Comparison of ENCODE assay signal across 21 mouse cellular contexts in the genomic region with DNA sequence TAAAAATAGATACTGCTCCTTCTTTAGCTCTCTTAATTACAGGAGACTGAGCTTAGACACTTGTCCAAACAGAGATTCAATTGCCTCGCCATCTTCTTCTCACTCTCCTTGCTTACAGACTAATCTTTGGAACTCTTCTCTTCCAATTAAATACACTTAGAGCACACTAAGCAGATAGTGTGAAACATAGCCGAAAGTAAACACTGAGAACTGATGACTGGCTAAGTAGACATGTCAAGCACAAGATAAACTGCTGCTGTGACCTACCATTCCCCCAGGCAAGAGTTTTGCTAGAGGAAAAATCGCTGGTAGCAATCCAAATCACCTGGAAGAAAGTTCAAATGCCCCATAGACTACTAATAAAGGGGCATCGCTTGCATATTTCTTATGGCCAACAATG.
DNase-seq lines count a peak whose midpoint lies in the region; ATAC-seq and TF ChIP-seq lines count a peak whose summit lies in the region.
"Had no signal": no experiment of that assay in that cellular context is flagged by ENCODE, and none has a peak within 500 bp of the region (broad histone marks: within the 10 kb centered on the region; RNA-seq: fewer than 3 reads in every experiment).

No protein-coding gene starts in this region.

- no peak for ATAC-seq in heart, embryonic 15.5 days (replicated peaks; ENCODE audit: insufficient number of reproducible peaks, insufficient read depth, low FRiP score, low read depth)
- ATAC-seq in kidney, embryonic 15.5 days (replicated peaks; ENCODE audit: low FRiP score), result no peak; the same call in 1 of the 2 replicates
- ATAC-seq: CD4-positive, CD25-positive, alpha-beta regulatory T cell, adult 4 months; forebrain, embryonic 13.5 days; forebrain, postnatal 0 days; intestine, embryonic 16.5 days had no signal

- no peak overlapping the region for H3K4me2 ChIP-seq in heart, embryonic 15.5 days
- no peak overlapping the region for H3K4me2 ChIP-seq in kidney, embryonic 15.5 days
- H3K4me2 ChIP-seq: forebrain, embryonic 13.5 days; hindbrain, embryonic 15.5 days had no signal

- TF ChIP-seq POLR2A in liver, adult 2 months (IDR thresholded peaks at IDR 0.05; ENCODE audit: extremely low read depth, insufficient read depth, low read length), result no peak

- H3K36me3 ChIP-seq in heart, embryonic 15.5 days, result peaks cover 4% of the 10 kb centered on the region; the same call in 1 of the 2 replicates
- H3K36me3 ChIP-seq in kidney, embryonic 15.5 days, result peaks cover 10% of the 10 kb centered on the region; the same call in 1 of the 2 replicates
- H3K36me3 ChIP-seq in liver, adult 2 months (ENCODE audit: control insufficient read depth, insufficient read depth, low read length), result no peaks in the 10 kb centered on the region
- H3K36me3 ChIP-seq: G1E; hindbrain, embryonic 15.5 days had no signal

- H3K79me2 ChIP-seq in liver, adult 2 months (ENCODE audit: control insufficient read depth, insufficient read depth, low read length), result no peaks in the 10 kb centered on the region

- intact Hi-C loops in heart, postnatal 36 days (cut with DNase I), result no loop called here

- WGBS in heart, embryonic 15.5 days, result 25% methylated on average over 4 of the region's 4 CpGs
- WGBS in kidney, embryonic 15.5 days, result 34% methylated on average over 4 of the region's 4 CpGs
- 60% methylated on average over 4 of the region's 4 CpGs for WGBS in liver, adult 2 months

- H3K27me3 ChIP-seq in heart, embryonic 15.5 days, result no peaks in the 10 kb centered on the region
- H3K27me3 ChIP-seq in kidney, embryonic 15.5 days, result no peaks in the 10 kb centered on the region
- H3K27me3 ChIP-seq in liver, adult 2 months (ENCODE audit: control insufficient read depth, insufficient read depth, low read length), result no peaks in the 10 kb centered on the region
- H3K27me3 ChIP-seq: forebrain, embryonic 13.5 days; hindbrain, embryonic 15.5 days had no signal

- peaks cover 12% of the 10 kb centered on the region for H3K4me1 ChIP-seq in heart, embryonic 15.5 days (replicated peaks)
- no peaks in the 10 kb centered on the region for H3K4me1 ChIP-seq in kidney, embryonic 15.5 days
- H3K4me1 ChIP-seq in liver, adult 2 months (ENCODE audit: control insufficient read depth, insufficient read depth, low read length), result no peaks in the 10 kb centered on the region
- H3K4me1 ChIP-seq: embryonic facial prominence, embryonic 10.5 days; forebrain, embryonic 13.5 days; hindbrain, embryonic 15.5 days had no signal

- no peaks in the 10 kb centered on the region for H3K9me3 ChIP-seq in heart, embryonic 15.5 days (replicated peaks)
- H3K9me3 ChIP-seq in kidney, embryonic 15.5 days (replicated peaks), result no peaks in the 10 kb centered on the region
- H3K9me3 ChIP-seq: embryonic facial prominence, embryonic 10.5 days; forebrain, embryonic 13.5 days; G1E; hindbrain, embryonic 15.5 days had no signal

- peak; percentile 16 for DNase-seq in embryo, embryonic 10 days (ENCODE audit: low spot score)
- DNase-seq in embryo, embryonic 11 days, result no peak
- no peak for DNase-seq in heart, postnatal 36 days
- DNase-seq in kidney, adult 9 months, result no peak
- DNase-seq in liver, adult 2 months (ENCODE audit: extremely low read depth, low read depth, low spot score), result peak; percentile 5
- DNase-seq in liver, result no peak
- DNase-seq: adrenal gland, adult 8-10 months; adrenal gland, postnatal 36 days; B cell, adult 2 months; cerebellum, adult 2 months; cerebellum, postnatal 10 days; forebrain, postnatal 0 days; gastrocnemius, postnatal 14 days had no signal

- TF ChIP-seq CTCF in liver, adult 2 months (IDR thresholded peaks at IDR 0.05; ENCODE audit: low read depth, low read length), result no peak

- no peak overlapping the region for H3K9ac ChIP-seq in heart, embryonic 15.5 days
- no peak overlapping the region for H3K9ac ChIP-seq in kidney, embryonic 15.5 days
- H3K9ac ChIP-seq in liver, adult 2 months (ENCODE audit: low read depth, low read length), result no peak overlapping the region
- H3K9ac ChIP-seq: forebrain, embryonic 13.5 days; forebrain, postnatal 0 days; hindbrain, embryonic 15.5 days had no signal

- H3K27ac ChIP-seq in heart, embryonic 15.5 days, result peak overlapping the region; percentile 35
- 0 out of 2 replicates have a peak overlapping the region, but pooled peaks have one; percentile 37 for H3K27ac ChIP-seq in kidney, embryonic 15.5 days
- no peak overlapping the region for H3K27ac ChIP-seq in liver, adult 2 months (replicated peaks; ENCODE audit: insufficient read depth, low read depth, low read length)
- H3K27ac ChIP-seq: embryonic facial prominence, embryonic 10.5 days; forebrain, embryonic 13.5 days; hindbrain, embryonic 15.5 days had no signal

- H3K4me3 ChIP-seq in heart, embryonic 15.5 days, result no peak overlapping the region
- no peak overlapping the region for H3K4me3 ChIP-seq in kidney, embryonic 15.5 days (replicated peaks)
- H3K4me3 ChIP-seq in liver, adult 2 months (ENCODE audit: insufficient read depth, low read depth, low read length), result no peak overlapping the region
- H3K4me3 ChIP-seq: embryonic facial prominence, embryonic 10.5 days; forebrain, embryonic 13.5 days; hindbrain, embryonic 15.5 days had no signal

Comparison
In these comparisons a context has a peak if more than half of its experiments do, and no peak if none do; other contexts are left out.
1. DNase-seq: peak in embryo, embryonic 10 days (single experiment) and liver, adult 2 months (single experiment); none in embryo, embryonic 11 days (single experiment), heart, postnatal 36 days (0 of 2), kidney, adult 9 months (single experiment) and liver (single experiment).